Mouse (Mus musculus): ENCODE measurements at regions not wholly inside any gene's neighbourhood (a gene's known extent, or its start where the extent isn't known, plus 50 kb on each side); places are given as distances from the start of the nearest gene placed in this dataset.

GRCm38 (mm10) chrX:11387200-11387940, 59.7 kb downstream of the H2al1j start:
- no peak for DNase-seq

- no peak for DNase-seq
These were observed 61.2 kb downstream of the H2al1j start for GRCm38 (mm10) chrX:11388860-11389259.

DNA sequence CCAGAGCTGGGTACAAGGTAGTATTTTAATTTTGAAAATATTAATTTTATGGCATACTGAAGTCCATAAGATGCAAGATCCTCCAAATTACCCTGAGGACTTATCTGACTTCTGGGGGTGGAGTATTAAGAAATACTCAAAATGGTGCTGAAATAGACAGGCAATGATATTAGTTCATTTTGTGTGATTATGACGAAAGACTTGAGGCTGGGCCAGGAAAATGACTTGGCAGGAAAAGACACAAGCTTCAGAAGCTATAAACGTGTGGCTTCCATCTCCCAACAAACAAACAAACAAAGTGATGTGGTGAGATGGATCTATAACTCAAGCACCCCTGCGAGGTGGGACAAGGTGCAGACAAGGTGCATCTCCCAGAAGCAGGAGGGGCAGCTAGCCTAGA, 72.8 kb downstream of the H2al1j start:
- no peak for DNase-seq

- no peak for DNase-seq
These were observed 76.7 kb downstream of the H2al1j start for GRCm38 (mm10) chrX:11404369-11404768.

GRCm38 (mm10) chrX:11412316-11412826, 84.7 kb downstream of the H2al1j start:
- DNase-seq, result no peak

- DNase-seq, result no peak
These were observed 88.0 kb downstream of the H2al1j start for GRCm38 (mm10) chrX:11415662-11416061.

DNA sequence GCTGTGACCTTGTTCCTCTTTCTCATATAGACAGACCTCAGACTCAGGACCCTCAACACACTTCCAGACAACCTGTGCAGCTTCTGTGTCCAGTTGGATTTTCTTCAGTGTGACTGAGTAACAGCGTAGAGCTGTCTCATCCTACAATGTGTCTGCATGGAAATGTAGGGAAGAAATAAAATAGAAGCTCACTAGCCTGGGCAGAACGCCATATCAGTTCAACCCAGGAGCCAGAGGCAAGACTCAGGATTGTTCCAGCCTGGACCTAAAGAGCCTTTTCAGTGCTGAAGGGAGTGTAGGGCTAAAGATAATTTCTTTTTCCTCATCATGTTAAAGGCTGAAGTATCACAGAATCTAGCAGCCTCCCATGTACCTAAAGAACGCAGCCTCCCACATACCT, 88.9 kb downstream of the H2al1j start:
- no peak for DNase-seq

- DNase-seq, result no peak
These were observed 90.2 kb downstream of the H2al1j start for GRCm38 (mm10) chrX:11417861-11418260.

GRCm38 (mm10) chrX:11418261-11418660, 90.6 kb downstream of the H2al1j start:
- no peak for DNase-seq

DNA sequence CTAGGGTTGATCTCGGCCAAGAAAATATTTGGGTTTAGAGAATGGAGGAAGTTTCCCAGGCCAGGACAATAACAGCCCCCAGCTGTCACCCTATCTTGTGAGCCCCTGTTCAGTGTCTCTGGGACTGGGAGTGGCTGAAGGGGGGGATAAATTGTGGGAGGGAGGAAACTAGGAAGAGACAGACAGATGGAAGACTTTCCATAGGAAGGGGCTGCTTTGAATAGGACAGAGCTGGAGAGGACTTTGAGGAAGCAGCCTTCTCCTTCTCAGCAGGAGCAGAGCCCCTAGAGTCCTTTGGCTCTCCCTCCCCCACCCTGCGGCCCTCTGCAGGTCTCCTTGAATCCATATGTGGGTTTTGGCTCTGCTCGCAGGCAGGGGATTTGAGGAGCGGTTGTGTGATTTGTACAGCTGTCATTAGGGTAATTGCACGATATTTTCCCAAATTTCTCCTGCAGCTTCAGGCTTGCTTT, 91.6 kb downstream of the H2al1j start:
- no peak for DNase-seq

DNA sequence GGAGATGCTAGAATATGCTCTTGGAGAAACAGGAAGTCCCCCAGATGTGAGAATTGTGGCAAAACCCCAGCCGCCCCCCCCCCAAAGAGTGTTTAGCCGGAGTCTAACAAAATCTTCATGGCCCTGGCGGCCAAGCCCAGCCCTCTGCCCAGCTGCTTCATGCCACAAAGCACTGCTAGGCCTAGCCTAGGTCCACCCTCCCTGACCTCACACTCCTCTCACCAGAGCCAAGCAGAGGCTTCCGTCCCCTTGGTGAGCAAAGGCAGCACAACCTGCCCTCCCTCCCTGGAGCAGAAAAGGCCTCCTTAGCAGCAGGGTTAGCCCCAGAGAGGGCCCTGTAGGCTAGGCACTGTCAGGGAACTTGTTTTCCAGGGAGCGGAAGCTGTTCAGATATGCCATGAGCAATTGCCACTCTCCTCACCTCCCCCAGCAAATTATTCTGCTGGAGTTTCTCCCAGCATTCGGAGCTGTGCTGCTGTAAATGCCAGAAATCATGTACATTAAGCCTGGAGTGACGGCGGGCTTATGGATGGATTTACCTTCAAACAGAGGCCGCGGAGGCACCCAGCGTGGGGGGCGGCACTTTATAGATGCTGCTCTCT, 104.9 kb downstream of the H2al1j start:
- DNase-seq, result no peak

- no peak for DNase-seq
These were observed 107.7 kb downstream of the H2al1j start for GRCm38 (mm10) chrX:11435338-11435737.

DNA sequence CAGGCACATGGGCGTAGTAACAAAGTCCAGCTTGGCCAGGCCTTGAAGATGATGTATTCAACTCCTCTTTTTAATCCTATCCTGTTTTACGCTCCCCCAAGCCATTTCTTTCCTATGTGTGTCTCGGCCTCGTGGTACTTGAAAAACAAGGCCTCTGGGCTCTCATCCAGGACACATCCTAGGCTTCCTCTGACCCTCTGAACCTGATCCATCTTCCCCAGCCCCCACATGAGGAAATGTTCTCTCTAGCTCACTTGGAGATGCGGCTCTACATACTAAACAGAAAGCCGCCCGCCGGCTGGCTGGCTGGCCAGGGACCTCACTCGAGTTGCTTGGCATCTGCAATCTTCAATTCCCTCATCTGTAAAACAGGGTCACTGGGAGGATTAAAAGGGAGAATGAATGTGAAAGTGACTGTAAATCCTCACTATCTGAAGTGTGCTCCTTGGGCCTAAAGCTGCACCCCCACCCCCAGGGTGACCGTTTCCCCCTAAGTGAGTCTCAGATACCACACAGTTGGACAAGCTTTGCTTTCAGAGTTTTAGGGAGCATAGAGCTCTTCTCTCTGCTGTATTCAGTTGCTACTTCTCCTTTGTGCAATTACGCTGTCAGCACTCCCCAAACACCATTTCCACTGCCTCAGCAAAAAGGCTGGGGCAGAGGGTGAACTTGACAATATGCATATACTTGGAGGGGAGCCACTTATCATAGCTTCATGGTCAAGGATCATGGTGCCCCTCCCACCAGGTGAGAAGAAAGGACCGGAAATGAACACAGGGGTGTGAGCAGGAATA, 109.7 kb downstream of the H2al1j start:
- no peak for DNase-seq

- no peak for DNase-seq
These were observed 115.9 kb downstream of the H2al1j start for GRCm38 (mm10) chrX:11443543-11443942.

DNA sequence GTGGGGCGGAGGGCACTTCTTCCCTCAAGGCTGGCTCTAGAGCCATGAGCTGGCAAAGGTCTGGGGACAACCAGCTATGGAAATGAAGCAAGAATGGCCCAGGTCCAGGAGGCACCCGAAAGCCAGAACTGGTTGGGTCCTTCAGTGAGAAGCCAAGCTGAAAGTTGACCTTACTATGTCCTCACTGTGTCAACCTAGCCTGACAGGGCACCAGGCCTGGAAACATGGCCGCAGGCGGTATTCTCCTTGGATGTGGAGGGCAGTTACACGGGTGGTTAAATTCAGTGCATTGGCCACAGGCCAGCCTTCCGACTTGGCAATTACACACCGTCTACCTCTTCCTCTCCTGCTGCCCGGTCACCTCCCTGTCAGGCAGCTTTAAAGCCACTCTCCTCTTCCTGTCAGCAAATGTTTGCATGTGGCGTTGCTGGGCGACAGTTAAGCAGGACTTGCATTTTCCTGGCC, 116.7 kb downstream of the H2al1j start:
- DNase-seq, result peak; percentile 36

DNA sequence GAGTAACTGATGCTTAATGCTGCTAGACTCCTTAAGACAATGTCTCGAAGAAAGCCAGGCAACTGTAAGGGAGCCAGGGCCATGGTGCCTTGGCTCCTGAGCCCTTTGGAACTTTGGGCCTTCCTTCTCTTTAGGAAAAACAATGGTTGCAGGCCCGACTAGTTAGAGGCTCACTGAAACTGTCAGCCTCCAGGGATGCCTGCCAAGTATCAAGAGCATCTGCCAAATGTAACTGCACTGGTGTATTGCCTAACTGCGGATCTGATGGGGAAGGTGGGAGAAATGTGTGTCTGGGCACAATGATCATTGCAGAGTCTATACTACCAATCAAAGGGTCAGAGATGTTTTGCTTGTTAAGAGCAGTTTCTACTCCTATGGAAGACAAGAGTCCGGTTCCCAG, 121.1 kb downstream of the H2al1j start:
- DNase-seq, result no peak

GRCm38 (mm10) chrX:11458521-11458920, 130.9 kb downstream of the H2al1j start:
- DNase-seq, result no peak

DNA sequence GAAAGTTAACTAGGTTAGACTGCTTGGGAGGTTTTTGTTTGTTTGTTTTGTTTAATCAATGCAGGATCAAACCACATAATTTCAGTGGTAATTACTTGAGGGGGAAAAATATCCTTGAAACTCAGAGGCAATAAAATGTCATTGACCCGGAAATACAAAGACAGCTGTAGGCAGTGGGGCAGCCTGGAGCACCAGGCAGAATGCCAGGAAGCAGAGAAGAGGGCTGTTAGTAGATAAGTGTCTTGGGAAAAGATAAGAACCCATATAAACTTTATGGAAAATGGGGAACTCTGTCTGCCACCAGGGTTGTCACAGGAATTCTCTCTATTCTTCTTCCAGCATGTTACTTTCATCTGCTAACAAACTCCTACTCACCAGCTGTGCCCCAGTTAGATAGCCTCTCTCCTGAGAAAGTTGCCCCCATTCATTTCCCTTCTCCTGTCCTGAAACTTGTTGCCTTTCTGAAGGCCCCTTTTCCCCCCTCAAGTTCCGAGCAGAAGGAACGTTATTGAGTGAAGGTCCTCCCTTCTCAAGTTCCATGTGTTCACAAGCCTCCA, 136.4 kb downstream of the H2al1j start:
- no peak for DNase-seq

- no peak for DNase-seq
These were observed 138.6 kb downstream of the H2al1j start for GRCm38 (mm10) chrX:11466191-11466590.

DNA sequence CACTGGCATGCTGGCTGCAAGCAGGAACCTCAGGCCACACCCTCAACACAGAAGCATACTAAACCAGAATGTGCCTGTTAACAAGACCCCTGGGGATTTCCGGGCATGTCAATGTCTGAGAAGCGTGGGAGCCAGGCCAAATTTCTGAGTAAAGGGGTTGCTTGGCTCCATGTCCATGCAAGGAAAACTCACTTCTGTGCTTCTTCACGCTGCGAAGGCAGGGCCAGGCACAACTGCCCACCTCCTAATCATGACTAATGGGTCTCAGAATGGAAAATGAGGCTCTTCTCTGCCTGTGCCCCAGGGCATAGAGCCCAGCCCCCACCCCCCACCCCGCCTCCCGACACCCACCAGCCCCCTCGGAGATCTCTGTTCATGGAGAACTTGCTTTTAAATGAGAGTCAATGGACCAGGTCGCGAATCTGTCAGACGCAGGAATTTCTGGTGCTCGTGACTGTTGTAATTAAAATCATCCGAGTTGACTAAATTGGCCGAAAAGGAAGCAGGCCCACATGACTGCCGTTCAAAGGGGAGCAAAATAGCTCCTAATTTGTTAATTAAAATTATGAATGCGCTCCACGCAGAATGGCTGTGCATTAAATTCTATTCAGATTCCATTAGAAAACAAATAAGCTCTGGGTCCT, 152.2 kb downstream of the H2al1j start:
- no peak for DNase-seq

DNA sequence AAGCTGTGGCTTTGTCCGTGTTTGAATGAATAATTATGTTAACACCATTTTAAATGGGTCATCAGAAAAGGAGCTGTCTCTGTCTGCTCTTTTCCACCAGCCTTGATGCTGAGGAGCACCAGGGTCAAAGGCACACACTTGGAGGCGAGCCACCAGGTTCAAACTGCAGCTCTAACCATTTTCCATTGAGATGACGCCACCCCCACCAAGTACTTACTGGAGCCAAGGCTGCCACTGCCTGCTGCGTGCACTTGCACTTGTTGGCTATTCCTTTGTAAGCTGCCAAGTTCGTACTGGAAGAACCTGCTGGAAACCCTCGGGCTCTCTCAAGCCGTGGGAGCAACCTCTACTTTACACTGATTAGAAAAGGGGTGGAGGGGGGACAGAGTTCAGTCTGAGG, 154.5 kb downstream of the H2al1j start:
- peak; percentile 34 for DNase-seq

DNA sequence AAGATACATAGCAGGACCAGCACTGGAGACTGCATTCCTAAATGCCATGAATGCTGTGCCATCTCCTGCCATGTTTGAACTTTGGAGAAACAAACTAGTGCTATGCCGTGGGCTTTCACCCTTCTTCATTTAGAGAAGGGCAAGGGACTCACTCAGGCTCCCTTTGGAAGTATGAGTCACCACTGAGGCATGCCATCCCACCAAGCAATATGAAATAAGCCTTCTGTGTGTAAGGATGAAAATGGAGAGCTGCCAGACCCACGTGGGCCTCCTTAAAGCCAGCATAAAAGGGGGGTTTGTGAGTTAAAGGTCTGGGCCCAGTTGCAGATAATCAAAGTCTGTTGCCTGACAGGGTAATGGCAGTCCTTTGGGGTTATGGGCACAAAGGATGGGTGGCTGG, 159.0 kb downstream of the H2al1j start:
- DNase-seq, result no peak

Data from adrenal gland, postnatal 25 days (tissue).